In genomic region chr2:71315022-71315421, GRCm38 (mm10) we compare ENCODE assay signal across 15 mouse cellular contexts. TPM values are rescaled to one million over a fixed set of nuclear protein-coding genes. Genes with fewer than 3 reads are reported as not detected.
DNase-seq lines count a peak whose midpoint lies in the region; ATAC-seq and TF ChIP-seq lines count a peak whose summit lies in the region.
"Had no signal": no experiment of that assay in that cellular context is flagged by ENCODE, and none has a peak within 500 bp of the region (broad histone marks: within the 10 kb centered on the region; RNA-seq: fewer than 3 reads in every experiment).

No protein-coding gene starts in this region.

- H3K9me3 ChIP-seq in lung, embryonic 16.5 days (ENCODE audit: control insufficient read depth, low read length): no peaks in the 10 kb centered on the region
- H3K9me3 ChIP-seq in hindbrain, embryonic 11.5 days (ENCODE audit: control insufficient read depth, low read length): no peaks in the 10 kb centered on the region
- H3K9me3 ChIP-seq in neural tube, embryonic 13.5 days: 0 out of 2 replicates have a peak, but pooled peaks cover 4% of the 10 kb centered on the region
- H3K9me3 ChIP-seq in heart, embryonic 11.5 days (replicated peaks; ENCODE audit: control insufficient read depth, low read length): no peaks in the 10 kb centered on the region

- H3K9ac ChIP-seq in lung, embryonic 16.5 days (ENCODE audit: low read length): no peak overlapping the region
- H3K9ac ChIP-seq in hindbrain, embryonic 11.5 days (ENCODE audit: low read depth, low read length): no peak overlapping the region
- H3K9ac ChIP-seq in neural tube, embryonic 13.5 days: peak overlapping the region; percentile 66
- no peak overlapping the region for H3K9ac ChIP-seq in heart, embryonic 11.5 days (ENCODE audit: low read depth, low read length)
- H3K9ac ChIP-seq: heart, embryonic 12.5 days had no signal

- intact Hi-C loops in gastrocnemius, adult 2 months (cut with DNase I): no loop called here

- peak overlapping the region; percentile 34 for H3K4me3 ChIP-seq in gastrocnemius, adult 2 months
- 0 out of 2 replicates have a peak overlapping the region, but pooled peaks have one; percentile 5 for H3K4me3 ChIP-seq in lung, embryonic 16.5 days (ENCODE audit: low read length)
- no peak overlapping the region for H3K4me3 ChIP-seq in hindbrain, embryonic 11.5 days (ENCODE audit: low read depth, low read length)
- H3K4me3 ChIP-seq in neural tube, embryonic 13.5 days: 0 out of 2 replicates have a peak overlapping the region, but pooled peaks have one; percentile 7
- no peak overlapping the region for H3K4me3 ChIP-seq in heart, embryonic 11.5 days (ENCODE audit: low read depth, low read length)
- H3K4me3 ChIP-seq: erythroblast, embryonic 14.5 days; heart, embryonic 12.5 days had no signal

- WGBS in lung, embryonic 16.5 days: 59% methylated on average over 14 of the region's 14 CpGs
- 55% methylated on average over 14 of the region's 14 CpGs for WGBS in hindbrain, embryonic 11.5 days
- 16% methylated on average over 14 of the region's 14 CpGs for WGBS in neural tube, embryonic 13.5 days
- 81% methylated on average over 14 of the region's 14 CpGs for WGBS in heart, embryonic 11.5 days (ENCODE audit: insufficient replicate concordance)

- peak overlapping the region; percentile 13; the same call in 1 of the 2 replicates for H3K4me2 ChIP-seq in lung, embryonic 16.5 days (ENCODE audit: low read depth, low read length)
- H3K4me2 ChIP-seq in hindbrain, embryonic 11.5 days (replicated peaks; ENCODE audit: low read depth, low read length): no peak overlapping the region
- H3K4me2 ChIP-seq in neural tube, embryonic 13.5 days: peak overlapping the region; percentile 45
- no peak overlapping the region for H3K4me2 ChIP-seq in heart, embryonic 11.5 days
- H3K4me2 ChIP-seq: heart, embryonic 12.5 days had no signal

- peaks cover 2% of the 10 kb centered on the region for H3K36me3 ChIP-seq in lung, embryonic 16.5 days (ENCODE audit: control insufficient read depth, insufficient read depth, low read length)
- no peaks in the 10 kb centered on the region for H3K36me3 ChIP-seq in hindbrain, embryonic 11.5 days (ENCODE audit: control insufficient read depth, insufficient read depth, low read length)
- H3K36me3 ChIP-seq in neural tube, embryonic 13.5 days: peaks cover 54% of the 10 kb centered on the region
- H3K36me3 ChIP-seq in heart, embryonic 11.5 days (ENCODE audit: control insufficient read depth, insufficient read depth, low read length): peaks cover 5% of the 10 kb centered on the region; the same call in 1 of the 2 replicates

- 0 out of 2 replicates have a peak, but pooled peaks cover 3% of the 10 kb centered on the region for H3K4me1 ChIP-seq in lung, embryonic 16.5 days (replicated peaks; ENCODE audit: control insufficient read depth, insufficient read depth, low read length)
- no peaks in the 10 kb centered on the region for H3K4me1 ChIP-seq in hindbrain, embryonic 11.5 days (replicated peaks; ENCODE audit: control insufficient read depth, insufficient read depth, low read length)
- H3K4me1 ChIP-seq in neural tube, embryonic 13.5 days (replicated peaks): peaks cover 13% of the 10 kb centered on the region
- H3K4me1 ChIP-seq in heart, embryonic 11.5 days (ENCODE audit: control insufficient read depth, insufficient read depth, low read length): no peaks in the 10 kb centered on the region
- H3K4me1 ChIP-seq: heart, embryonic 12.5 days had no signal

- H3K27ac ChIP-seq in gastrocnemius, adult 2 months: no peak overlapping the region
- H3K27ac ChIP-seq in lung, embryonic 16.5 days (ENCODE audit: low read length): no peak overlapping the region
- H3K27ac ChIP-seq in hindbrain, embryonic 11.5 days (ENCODE audit: low read depth, low read length): no peak overlapping the region
- peak overlapping the region; percentile 50 for H3K27ac ChIP-seq in neural tube, embryonic 13.5 days (replicated peaks)
- H3K27ac ChIP-seq in heart, embryonic 11.5 days (ENCODE audit: low read depth, low read length): no peak overlapping the region
- H3K27ac ChIP-seq: macrophage had no signal

- no peak for DNase-seq in gastrocnemius, adult 2 months
- no peak for DNase-seq in gastrocnemius, adult 8-10 months (ENCODE audit: low spot score in 2 of 2)
- no peak for DNase-seq in lung, postnatal 10 days
- peak; percentile 33 for DNase-seq in hindbrain, embryonic 11.5 days (ENCODE audit: low spot score)
- no peak for DNase-seq in c-Kit-positive CD71-positive TER-119-positive erythroid progenitor cells, embryonic 14.5 days (ENCODE audit: low spot score)
- DNase-seq: cerebellum, adult 9-11 months; right cerebral cortex, postnatal 14 days; thymus, adult 2 months had no signal

- no peaks in the 10 kb centered on the region for H3K27me3 ChIP-seq in lung, embryonic 16.5 days (ENCODE audit: control insufficient read depth, insufficient read depth, low read depth, low read length)
- no peaks in the 10 kb centered on the region for H3K27me3 ChIP-seq in hindbrain, embryonic 11.5 days (ENCODE audit: control insufficient read depth, insufficient read depth, low read length)
- no peaks in the 10 kb centered on the region for H3K27me3 ChIP-seq in neural tube, embryonic 13.5 days
- H3K27me3 ChIP-seq in heart, embryonic 11.5 days (ENCODE audit: control insufficient read depth, insufficient read depth, low read length): no peaks in the 10 kb centered on the region
- H3K27me3 ChIP-seq: heart, embryonic 12.5 days had no signal

- no peak for ATAC-seq in lung, embryonic 16.5 days (ENCODE audit: low read depth)
- no peak for ATAC-seq in hindbrain, embryonic 11.5 days (ENCODE audit: low FRiP score)
- ATAC-seq in neural tube, embryonic 13.5 days (ENCODE audit: low read depth): no peak
- ATAC-seq in heart, embryonic 11.5 days (replicated peaks; ENCODE audit: insufficient number of reproducible peaks, low FRiP score, low TSS enrichment): no peak
- ATAC-seq: inflammation-experienced regulatory T-cells, adult 6 months had no signal

- TF ChIP-seq CTCF in gastrocnemius, adult 2 months (IDR thresholded peaks at IDR 0.05): no peak

RNA-seq across cellular contexts. Expression of gene Slc25a12, which starts 52.5 kb away (rescaled TPM):
- total RNA-seq in gastrocnemius, adult 2 months (2021): 100 to 1,000 TPM; 344 to 471 TPM
- 100 to 1,000 TPM; 395 to 460 (median 419) TPM for total RNA-seq in gastrocnemius, adult 8-10 months (2022)
- 32.5 and 33.2 TPM in 2 replicates for polyA plus RNA-seq in lung, embryonic 16.5 days (2015; fragmentation: Nextera tagmentation; extraction: Ambion mirVana)
- polyA plus RNA-seq in hindbrain, embryonic 11.5 days (2014; fragmentation: Nextera tagmentation; extraction: Ambion mirVana): 39.7 and 41.5 TPM in 2 replicates
- polyA plus RNA-seq in neural tube, embryonic 13.5 days (2015; fragmentation: Nextera tagmentation; extraction: Ambion mirVana): 73.8 and 79.3 TPM in 2 replicates
- polyA plus RNA-seq in heart, embryonic 11.5 days (2014; fragmentation: Nextera tagmentation; extraction: Ambion mirVana): 86.9 and 94.7 TPM in 2 replicates

Comparison
In these comparisons a context has a peak if more than half of its experiments do, and no peak if none do; other contexts are left out.
1. H3K4me3 ChIP-seq: peak in gastrocnemius, adult 2 months (single experiment), lung, embryonic 16.5 days (single experiment) and neural tube, embryonic 13.5 days (single experiment); none in hindbrain, embryonic 11.5 days (single experiment) and heart, embryonic 11.5 days (single experiment).
2. H3K4me2 ChIP-seq: peak in lung, embryonic 16.5 days (single experiment) and neural tube, embryonic 13.5 days (single experiment); none in hindbrain, embryonic 11.5 days (single experiment) and heart, embryonic 11.5 days (single experiment).